Mouse (Mus musculus) cerebellum, adult 2 months (tissue): ENCODE measurements around the gene Brcc3. TPM values are rescaled to one million over a fixed set of nuclear protein-coding genes. Genes with fewer than 3 reads are reported as not detected.
"Not testable (repeated sequence)": the region's sequence is repeated elsewhere in the genome, so short reads cannot be mapped to it uniquely, and the experiment has no call there.

Experiments used
- DNase-seq, 2 experiments: peaks; one replicate each; pipeline ENCODE4 v3.0.0; 2021
- H3K27ac ChIP-seq: fragments of 200-500 bp; 2 replicates; pipeline ENCODE4 v1.5.1; 2012; ENCODE audit warnings: low read length, control low read depth, inconsistent platforms; ENCODE audit not compliant: insufficient read depth
- H3K27me3 ChIP-seq: fragments of 200-500 bp; 2 replicates; pipeline ENCODE4 v1.6.1; 2012; ENCODE audit warnings: inconsistent platforms, mild to moderate bottlenecking, low read length, moderate library complexity; ENCODE audit not compliant: control insufficient read depth, insufficient read depth
- H3K4me1 ChIP-seq: fragments of 200-500 bp; 2 replicates; pipeline ENCODE4 v1.6.1; 2011; ENCODE audit warnings: low read length; ENCODE audit not compliant: control insufficient read depth, insufficient read depth
- H3K4me3 ChIP-seq: fragments of 200-500 bp; replicated peaks from 2 replicates; pipeline ENCODE3; 2011; ENCODE audit warnings: mild to moderate bottlenecking, low read depth, low read length, control low read depth; ENCODE audit not compliant: insufficient read depth
- CTCF ChIP-seq: fragments of 200-500 bp; IDR thresholded peaks from 2 replicates; pipeline ENCODE4 v1.5.1; 2011; ENCODE audit warnings: low read depth, mild to moderate bottlenecking, control low read depth, low read length, moderate library complexity, borderline replicate concordance; ENCODE audit not compliant: insufficient read depth
- POLR2A ChIP-seq: fragments of 200-500 bp; IDR thresholded peaks from 2 replicates; pipeline ENCODE4 v1.6.1; 2011; ENCODE audit warnings: low read length, control low read depth, borderline replicate concordance; ENCODE audit not compliant: insufficient read depth
- WGBS: fragments of 180-500 bp; shearing (Covaris S2); methylation state at CpG from one replicate; pipeline ENCODE4 v1.1.7; 2018; 5-methylcytosine and 5-hydroxymethylcytosine counted together
- polyA plus RNA-seq: library from polyadenylated mRNA; depleted of rRNA; stranded (reverse); fragments of >200 nt; gene quantifications from 2 replicates; pipeline ENCODE4 v1.2.3, GENCODE M21; 2012; rRNA removed

Gene Brcc3
- polyA plus RNA-seq, 1 experiment = 24.9 TPM

DNA sequence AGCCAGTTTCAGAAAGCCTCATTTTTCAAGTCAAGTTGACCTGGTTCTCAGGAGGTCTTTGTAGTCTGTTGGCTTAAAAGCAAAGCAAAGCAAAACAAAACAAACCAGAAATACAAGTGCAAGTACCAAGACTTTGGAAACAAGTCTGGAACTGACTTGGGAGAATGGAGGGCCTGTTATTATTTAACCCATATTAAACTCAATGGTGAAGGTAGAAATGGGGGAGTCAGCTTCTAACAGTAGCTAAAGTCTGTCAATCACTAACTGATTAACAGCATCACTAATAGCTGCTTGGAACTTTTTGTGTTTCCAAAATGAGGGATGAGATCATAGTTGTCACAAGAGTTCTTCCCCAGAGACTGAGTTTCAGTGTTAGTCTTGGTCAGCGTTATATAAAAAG is 17.0 kb upstream of the Brcc3 start:
- Histone ChIP-seq H3K27me3 (no peaks in the 10 kb centered on the region), H3K27ac (no peak overlapping the region), H3K4me3 (no peak overlapping the region), H3K4me1 (no peaks in the 10 kb centered on the region)
- 90% methylated on average over 1 of the region's 1 CpGs for WGBS
- no peak for DNase-seq
- TF ChIP-seq POLR2A (no peak), CTCF (no peak)

- no peaks in the 10 kb centered on the region for H3K27me3 ChIP-seq
- H3K4me3 ChIP-seq = no peak overlapping the region
- no peaks in the 10 kb centered on the region for H3K4me1 ChIP-seq
- TF ChIP-seq POLR2A (no peak), CTCF (no peak)
- no peak for DNase-seq
- no peak overlapping the region for H3K27ac ChIP-seq
- 90% methylated on average over 2 of the region's 2 CpGs for WGBS
Measured at GRCm38 (mm10) chrX:75402668-75403067, 13.8 kb upstream of the Brcc3 start.

- DNase-seq = no peak
- TF ChIP-seq POLR2A = no peak
- TF ChIP-seq CTCF = no peak
- Histone ChIP-seq H3K4me1 (no peaks in the 10 kb centered on the region), H3K4me3 (no peak overlapping the region), H3K27ac (no peak overlapping the region), H3K27me3 (no peaks in the 10 kb centered on the region)
Measured at GRCm38 (mm10) chrX:75403350-75403749, 13.1 kb upstream of the Brcc3 start.

DNA sequence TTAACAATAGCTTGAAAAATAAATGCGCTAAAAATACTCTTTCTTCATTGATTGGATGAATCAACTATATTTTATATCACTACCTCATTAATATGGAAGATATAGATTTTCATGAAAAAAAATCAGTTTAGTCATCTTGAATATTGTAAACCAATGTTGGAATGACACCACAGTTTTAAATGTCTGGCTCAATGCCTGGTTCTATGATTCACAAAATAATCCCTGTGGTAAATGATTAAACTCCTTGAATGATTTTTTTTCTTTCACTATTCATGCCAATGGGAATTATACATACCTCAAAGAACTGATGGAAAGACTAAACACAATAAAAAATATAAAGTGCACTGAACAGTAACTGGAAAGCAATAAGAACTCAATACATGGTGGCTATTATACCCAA is 6.7 kb upstream of the Brcc3 start:
- WGBS = 100% methylated on average over 1 of the region's 1 CpGs
- DNase-seq = no peak
- no peak overlapping the region for H3K27ac ChIP-seq
- TF ChIP-seq POLR2A = no peak
- no peak overlapping the region for H3K4me3 ChIP-seq
- H3K27me3 ChIP-seq = no peaks in the 10 kb centered on the region
- no peaks in the 10 kb centered on the region for H3K4me1 ChIP-seq

DNA sequence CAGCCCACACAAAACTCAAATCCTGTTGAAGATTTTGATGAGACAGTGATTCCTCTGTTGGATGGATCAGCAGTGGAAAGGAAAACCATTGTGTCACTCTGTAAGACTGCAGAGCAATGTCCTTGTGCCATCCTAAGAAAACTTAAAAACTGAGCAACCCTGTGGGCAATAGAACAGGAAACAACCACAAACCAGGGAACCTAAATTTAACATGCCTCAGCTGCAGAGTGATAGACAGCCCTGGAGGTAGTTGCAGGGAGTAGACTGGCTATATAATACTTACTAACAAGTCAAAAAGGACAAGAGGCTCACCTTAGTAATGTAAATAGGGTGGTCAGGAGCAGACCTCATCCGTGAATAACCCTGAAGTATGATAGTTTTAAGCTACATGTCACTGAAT is 38.2 kb downstream of the Brcc3 start:
- DNase-seq = no peak
- no peak for TF ChIP-seq POLR2A
- no peak for TF ChIP-seq CTCF
- H3K27ac ChIP-seq = no peak overlapping the region
- H3K4me3 ChIP-seq = no peak overlapping the region
- no peaks in the 10 kb centered on the region for H3K4me1 ChIP-seq
- WGBS = 89% methylated on average over 1 of the region's 1 CpGs
- H3K27me3 ChIP-seq = no peaks in the 10 kb centered on the region

GRCm38 (mm10) chrX:75475182-75475644 is 58.8 kb downstream of the Brcc3 start:
- H3K27me3 ChIP-seq, H3K4me1 ChIP-seq, H3K27ac ChIP-seq: not testable (repeated sequence)
- H3K4me3 ChIP-seq = peak overlapping the region; percentile 59
- peak; percentile 32; the same call in 1 of the 2 replicates for TF ChIP-seq POLR2A
- WGBS = 8% methylated on average over 36 of the region's 37 CpGs
- DNase-seq = peak; percentile 79 to 80

- no peak for TF ChIP-seq POLR2A
- TF ChIP-seq CTCF = no peak
- WGBS = 83% methylated on average over 1 of the region's 1 CpGs
Measured at GRCm38 (mm10) chrX:75489886-75490285, 73.5 kb downstream of the Brcc3 start.

More at GRCm38 (mm10) chrX:75489886-75490285, 73.5 kb downstream of the Brcc3 start:
- no peak for DNase-seq
- Histone ChIP-seq H3K4me3 (no peak overlapping the region), H3K27ac (no peak overlapping the region), H3K27me3 (no peaks in the 10 kb centered on the region), H3K4me1 (no peaks in the 10 kb centered on the region)

Other genes with a start within 250 kb of the Brcc3 start
- gene Fundc2, start 34.2 kb upstream of the Brcc3 start, polyA plus RNA-seq = 38.3 and 39.4 TPM in 2 replicates
- 0.74 and 0.75 TPM in 2 replicates for gene F8, start 34.0 kb upstream of the Brcc3 start, polyA plus RNA-seq
- 20.3 and 20.6 TPM in 2 replicates for gene Cmc4, start within 50 bp of the Brcc3 start, polyA plus RNA-seq
- gene Mtcp1, start within 50 bp of the Brcc3 start, polyA plus RNA-seq = 8.3 and 10.1 TPM in 2 replicates
- 86.5 and 88.9 TPM in 2 replicates for gene Vbp1, start 97.7 kb downstream of the Brcc3 start, polyA plus RNA-seq
- 24.3 and 24.5 TPM in 2 replicates for gene Rab39b, start 161.6 kb downstream of the Brcc3 start, polyA plus RNA-seq